Mouse (Mus musculus): ENCODE measurements around the gene Apopt1. TPM values are rescaled to one million over a fixed set of nuclear protein-coding genes. Genes with fewer than 3 reads are reported as not detected.

The Apopt1 gene
- total RNA-seq (2015; ENCODE audit: low replicate concordance) = 8.4 and 22.7 TPM in 2 replicates
- 4.8 and 11.3 TPM in 2 replicates for total RNA-seq (2017; ENCODE audit: low replicate concordance)

DNA sequence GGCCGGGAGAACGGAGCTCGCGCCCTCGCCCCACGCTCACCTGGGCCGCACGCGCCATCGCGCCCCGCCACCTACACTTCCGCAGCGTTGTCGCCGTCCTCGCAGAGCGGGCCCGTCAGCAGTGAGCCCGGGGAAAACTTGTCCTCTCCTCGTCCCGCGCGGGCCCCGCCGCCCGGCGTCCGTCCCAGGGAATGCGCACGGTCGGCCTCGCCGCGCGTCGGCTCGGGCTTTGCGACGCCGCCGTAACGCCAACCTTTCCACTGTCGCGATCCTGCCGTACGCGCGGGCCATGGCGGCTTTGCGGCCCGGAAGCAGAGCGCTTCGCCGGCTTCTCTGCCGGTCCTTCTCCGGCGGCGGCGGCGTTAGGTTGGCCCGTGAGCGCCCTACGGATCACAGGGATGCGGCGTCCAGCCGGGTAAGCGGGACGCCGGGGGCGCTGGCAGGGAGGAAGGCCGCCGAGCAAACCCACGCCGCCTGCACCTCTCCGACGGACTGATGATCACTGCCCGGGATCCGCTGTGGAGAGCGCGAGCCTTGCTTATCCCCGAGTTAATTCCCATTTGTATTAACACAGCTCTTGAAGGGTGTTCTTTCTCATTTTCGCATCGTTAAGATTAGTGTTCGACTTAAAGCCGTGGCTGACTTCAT, at the start of gene Apopt1, which contains the start of gene Bag5:
Gene Apopt1 (plus strand): TSS at position 258 of the 648 bp plus-strand sequence.
Gene Bag5 (minus strand): TSS at position 254 of the 648 bp plus-strand sequence.
- ATAC-seq (replicated peaks; ENCODE audit: low FRiP score, poor library complexity, severe bottlenecking) = peak; percentile 79

DNA sequence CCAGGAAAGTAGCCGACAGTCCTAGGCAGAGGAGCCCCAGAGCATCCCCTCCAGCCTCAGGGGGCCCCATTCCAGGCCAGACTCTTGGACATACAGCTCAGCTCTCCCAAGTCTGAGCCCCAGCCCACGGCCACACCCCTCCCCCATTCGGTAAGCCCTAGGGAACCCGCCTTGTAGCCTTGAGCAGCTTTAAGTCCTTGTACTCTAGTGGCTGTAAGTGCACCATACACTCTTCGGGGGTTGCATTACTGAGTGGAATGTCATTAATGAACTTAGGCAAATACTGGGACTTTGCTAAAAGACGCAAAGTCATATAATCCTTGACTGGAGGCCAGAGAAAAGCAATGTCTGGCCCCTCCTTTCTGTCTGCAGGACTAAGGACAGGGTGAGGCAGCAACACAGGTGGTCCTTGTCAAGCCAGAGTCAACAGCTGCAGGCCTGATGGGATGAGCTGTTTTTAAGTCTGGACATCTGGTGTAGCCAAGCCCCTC, 48.9 kb upstream of the Apopt1 start:
- no peak for ATAC-seq (replicated peaks; ENCODE audit: low FRiP score, poor library complexity, severe bottlenecking)

DNA sequence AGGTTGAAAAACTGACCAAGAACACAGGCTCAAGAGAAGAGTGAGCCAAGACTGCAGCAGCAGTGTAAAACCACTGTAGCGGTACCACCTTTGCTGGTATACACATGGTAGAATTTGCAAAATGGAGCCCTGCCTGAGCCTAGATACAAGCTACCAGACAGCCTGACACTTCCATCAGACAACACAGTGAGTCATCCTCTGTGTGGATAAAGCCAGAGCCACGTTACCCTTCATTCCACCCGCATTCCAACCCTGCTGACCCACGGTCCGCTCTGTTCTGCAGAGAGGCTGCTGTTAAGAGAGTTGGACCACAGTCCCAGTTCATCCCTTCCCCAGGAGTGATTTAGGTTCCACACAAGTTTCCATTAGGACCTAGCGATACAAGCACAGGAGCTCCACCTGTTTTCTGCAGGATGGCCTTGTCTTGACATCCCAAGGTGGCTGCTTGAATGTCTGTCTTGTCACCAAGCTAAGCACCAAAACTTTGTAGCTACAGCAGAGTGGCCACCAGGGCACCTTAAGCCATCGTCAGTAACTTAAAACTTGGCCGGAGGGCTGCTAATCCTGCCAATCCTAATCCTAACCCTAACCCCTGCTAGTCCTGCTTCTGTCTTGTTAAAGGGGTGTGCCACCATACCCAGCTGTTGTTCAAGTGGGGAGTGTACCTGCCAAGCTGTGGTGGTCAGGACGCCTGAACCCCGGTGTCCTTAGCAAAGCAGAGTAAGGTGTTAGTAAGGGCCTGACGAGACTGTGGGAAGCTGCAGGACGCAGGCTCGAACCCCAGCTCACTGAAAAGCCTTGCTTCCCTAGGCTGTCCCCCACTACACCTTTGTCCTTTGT, 47.8 kb upstream of the Apopt1 start:
- ATAC-seq (replicated peaks; ENCODE audit: low FRiP score, poor library complexity, severe bottlenecking) = no peak

DNA sequence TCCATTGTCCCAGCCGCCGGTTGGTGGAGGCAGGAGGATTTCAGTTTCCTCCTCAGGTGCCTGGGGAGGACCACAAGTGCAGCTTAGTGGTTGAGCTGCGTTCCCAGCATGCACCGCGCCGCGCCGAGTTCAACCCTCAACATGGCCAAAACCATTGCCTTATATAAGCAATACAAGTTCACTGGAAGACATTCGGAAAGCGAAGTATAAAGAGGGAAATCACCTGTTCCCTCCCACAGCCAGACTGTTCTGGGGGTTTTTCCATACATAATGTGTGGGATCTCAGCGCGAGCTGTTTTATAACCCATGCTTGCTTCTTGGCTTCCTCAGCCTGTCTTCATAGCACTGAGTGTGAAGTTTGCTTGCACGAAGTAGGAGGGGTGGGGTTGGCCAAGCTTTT, 46.7 kb upstream of the Apopt1 start:
- no peak for ATAC-seq (replicated peaks; ENCODE audit: low FRiP score, poor library complexity, severe bottlenecking)

DNA sequence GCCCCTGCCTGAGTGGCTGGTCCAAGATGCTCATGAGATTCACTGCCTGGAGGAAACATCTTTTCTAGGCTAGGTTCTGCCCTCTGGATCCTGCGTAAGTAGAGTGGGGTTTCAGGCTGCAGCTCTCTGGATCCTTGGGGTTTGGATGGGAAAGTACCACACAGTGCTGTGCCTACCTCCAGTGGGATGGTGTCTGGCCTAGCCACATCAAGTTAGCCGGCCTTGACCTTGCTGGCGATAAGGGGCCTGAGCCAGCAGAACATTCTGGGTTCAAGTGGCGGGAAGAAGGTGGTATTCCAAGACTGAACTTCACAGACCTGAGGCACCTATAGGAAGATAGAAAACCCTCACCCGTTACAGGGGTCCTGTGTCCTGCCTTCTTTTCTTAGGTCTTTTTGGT, 45.6 kb upstream of the Apopt1 start:
- no peak for ATAC-seq (replicated peaks; ENCODE audit: low FRiP score, poor library complexity, severe bottlenecking)

DNA sequence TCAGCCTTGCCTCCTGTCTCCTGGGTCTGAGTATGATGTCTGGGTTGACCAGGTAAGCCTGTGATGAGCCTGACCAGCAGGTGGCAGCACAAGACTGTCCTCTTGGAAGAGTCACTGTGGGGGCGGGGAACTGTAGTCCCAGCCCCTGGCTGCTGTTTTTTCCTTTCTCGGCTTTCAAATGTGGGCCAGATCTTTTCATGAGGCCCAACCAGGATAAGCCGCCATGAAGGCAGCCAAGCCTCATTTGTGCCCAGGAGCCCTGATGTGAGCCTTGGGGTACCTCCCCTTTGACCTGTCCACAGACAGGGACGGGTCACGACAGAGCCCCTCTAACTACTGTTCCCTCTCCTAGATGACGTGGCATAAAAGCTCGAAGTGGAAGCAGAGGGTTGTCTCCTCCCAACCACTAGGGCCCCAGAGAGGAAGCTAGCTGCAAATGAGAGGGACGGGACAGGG, 44.6 kb upstream of the Apopt1 start:
- peak; percentile 68 for ATAC-seq (replicated peaks; ENCODE audit: low FRiP score, poor library complexity, severe bottlenecking)

DNA sequence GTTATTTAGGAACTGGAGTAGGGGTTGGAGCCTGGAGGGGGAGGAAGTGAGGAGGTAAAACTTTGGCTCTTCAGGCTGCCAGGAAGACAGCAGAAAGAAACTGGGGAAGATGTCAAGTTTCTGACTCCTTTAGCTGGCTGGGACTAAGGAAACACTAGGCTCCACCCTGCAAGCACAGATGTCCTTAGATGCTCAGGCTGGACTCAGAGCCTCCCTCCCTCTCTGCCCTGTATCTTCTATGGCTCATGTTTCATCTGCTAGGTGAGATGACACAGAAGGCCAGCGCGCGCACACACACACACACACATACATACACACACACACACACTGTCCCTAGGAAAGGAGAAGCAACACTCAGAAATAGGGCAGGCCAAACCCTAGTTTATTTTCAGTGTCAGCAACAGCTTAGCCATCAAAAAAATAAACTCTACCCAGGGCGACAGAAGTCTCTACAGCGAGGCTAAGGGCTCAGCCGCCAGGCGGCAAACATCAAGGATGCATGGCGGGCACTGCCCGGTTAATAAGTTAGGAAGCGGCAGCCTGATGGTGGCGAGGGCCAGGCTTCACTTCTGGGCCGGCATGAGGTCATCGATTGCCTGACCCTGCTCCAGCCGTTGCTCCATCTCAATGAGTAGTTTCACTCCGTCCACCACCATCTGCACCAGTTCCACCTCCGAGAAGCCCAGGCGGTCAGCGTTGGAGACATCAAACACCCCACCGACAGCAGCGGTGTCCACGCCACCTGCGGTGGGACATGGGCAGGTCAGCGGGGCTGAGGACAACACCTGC, 43.9 kb upstream of the Apopt1 start:
- no peak for ATAC-seq (replicated peaks; ENCODE audit: low FRiP score, poor library complexity, severe bottlenecking)

DNA sequence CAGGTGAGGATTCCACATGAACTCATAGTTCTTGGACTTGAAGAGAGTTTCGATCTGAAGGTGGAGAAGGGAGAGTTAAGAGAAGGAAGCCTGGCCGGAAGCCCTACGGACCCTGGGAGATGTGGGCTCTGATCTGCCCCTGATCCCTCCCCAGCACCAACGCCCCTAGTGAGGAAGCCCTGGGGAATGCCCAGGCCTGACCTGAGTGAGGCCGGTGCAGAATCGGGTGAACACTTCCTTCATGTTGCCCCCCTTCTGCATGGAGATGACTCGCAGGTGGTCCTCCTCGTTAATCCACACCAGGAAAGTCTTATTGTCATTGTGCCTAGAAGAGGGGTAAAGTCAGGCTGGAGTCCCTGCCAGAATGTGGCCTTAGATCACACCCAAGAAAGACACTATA, 43.1 kb upstream of the Apopt1 start:
- ATAC-seq (replicated peaks; ENCODE audit: low FRiP score, poor library complexity, severe bottlenecking) = no peak

DNA sequence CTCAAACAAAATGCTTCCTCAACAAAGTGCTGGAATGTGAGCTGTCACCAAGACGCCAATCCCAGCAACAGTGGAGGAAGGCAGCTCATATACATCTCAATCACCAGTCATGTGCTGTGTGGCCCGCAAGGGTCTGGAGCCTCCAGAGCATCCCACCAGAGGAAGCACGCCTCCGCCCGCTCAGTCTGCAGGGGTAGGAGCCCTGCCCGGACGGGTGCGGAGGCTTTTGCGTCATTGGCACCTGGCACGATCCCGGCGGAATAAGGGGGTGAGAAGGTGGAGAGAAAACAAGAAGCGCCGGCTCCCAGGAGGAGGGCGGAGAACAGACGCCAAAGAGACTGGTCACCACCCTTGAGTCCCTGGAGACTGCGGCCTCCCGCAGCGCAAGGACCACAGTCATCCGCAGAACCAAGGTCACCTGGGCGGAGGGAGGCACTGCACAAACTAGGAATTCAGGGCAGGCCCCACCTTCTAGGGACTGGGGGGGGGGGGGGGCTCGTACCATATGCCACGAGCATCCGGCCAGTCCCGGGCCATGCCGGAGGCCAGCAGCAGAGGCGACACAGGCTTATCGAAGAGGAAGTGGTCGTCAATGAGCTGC, 42.6 kb upstream of the Apopt1 start:
- ATAC-seq (replicated peaks; ENCODE audit: low FRiP score, poor library complexity, severe bottlenecking) = no peak

DNA sequence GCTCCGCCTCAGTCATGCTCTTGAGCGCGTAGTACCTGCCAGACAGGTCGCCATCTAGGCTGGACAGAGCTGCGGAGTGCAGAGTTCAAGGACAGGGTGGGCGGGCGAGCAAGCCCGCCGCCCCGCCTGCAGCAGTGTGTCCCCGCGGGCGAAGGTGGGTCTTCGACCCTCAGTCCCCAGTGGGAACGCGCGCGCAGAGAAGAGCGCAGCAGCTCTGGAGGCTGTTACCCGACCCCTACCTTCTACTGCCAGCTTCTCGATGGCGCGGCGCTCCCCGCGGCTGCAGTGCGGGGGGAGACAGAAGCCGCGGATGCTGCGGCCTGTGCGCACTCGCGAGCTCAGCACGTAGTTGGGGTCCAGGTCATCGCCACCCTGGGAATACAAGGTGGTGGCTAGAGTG, 42.1 kb upstream of the Apopt1 start:
- ATAC-seq (replicated peaks; ENCODE audit: low FRiP score, poor library complexity, severe bottlenecking) = no peak

DNA sequence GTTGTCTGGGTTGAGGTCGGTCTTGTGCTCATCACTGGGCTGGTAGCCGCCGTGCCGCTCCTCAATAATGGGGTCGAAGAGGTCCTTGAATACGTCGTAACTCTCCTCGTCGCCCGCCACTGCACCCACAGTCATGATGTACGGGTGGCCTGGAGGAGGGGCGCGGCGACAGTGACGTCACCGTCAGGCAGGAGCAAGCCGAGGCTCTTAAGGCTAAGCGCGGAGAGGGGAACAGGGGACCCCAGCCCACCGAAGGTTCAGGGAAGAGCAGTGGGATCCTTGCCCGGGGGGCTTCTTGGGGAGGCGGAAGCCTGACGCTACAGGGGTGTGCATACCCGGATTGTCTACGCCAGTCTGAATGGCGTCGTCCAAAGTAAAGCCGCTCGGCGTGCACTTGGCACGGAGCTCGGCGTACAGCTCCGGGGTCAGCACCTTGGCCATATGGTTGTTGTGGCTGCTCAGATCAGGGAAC, 41.6 kb upstream of the Apopt1 start:
- no peak for ATAC-seq (replicated peaks; ENCODE audit: low FRiP score, poor library complexity, severe bottlenecking)

DNA sequence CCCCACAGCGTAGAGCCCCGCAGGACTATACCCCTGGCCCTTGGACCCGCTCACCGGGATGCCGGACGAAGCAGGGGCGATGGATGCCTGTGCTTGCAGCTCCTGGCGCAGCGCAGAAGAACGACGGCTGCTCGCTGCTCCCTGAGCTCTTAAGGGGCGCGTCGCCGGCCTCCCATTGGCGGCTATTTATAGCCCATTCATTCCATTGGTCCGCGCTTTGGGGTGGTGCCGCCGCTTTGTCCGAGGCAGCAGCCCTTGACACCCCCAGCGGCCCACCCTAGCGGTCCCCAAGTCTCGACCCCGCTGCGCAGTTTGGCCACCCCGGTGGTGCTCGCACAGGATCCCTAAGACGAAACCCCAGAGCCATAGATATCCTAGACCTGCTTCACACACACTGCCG, 40.9 kb upstream of the Apopt1 start, which contains the start of gene Ckb:
Gene Ckb (minus strand): TSS at position 163 of the 400 bp plus-strand sequence.
- no peak for ATAC-seq (replicated peaks; ENCODE audit: low FRiP score, poor library complexity, severe bottlenecking)

DNA sequence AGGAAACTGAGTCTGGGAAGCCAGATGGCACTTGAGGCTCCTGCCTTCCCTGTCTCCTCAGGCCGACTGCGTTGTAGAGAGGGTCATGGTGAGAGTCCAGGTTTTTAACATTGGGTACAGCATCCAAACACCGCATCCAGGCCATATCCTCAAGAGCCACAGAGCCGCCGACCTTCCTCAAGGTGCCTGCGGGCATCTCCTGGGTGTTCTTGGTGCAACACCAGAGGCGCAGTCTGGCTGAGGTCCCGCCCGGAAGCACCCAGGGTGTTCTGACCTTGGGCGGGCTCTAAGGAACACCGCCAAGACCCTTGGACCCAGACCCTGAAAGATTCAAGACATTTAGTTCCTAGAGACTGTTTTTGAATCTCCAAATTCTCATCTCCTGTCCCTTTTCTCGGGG, 40.5 kb upstream of the Apopt1 start:
- ATAC-seq (replicated peaks; ENCODE audit: low FRiP score, poor library complexity, severe bottlenecking) = no peak

DNA sequence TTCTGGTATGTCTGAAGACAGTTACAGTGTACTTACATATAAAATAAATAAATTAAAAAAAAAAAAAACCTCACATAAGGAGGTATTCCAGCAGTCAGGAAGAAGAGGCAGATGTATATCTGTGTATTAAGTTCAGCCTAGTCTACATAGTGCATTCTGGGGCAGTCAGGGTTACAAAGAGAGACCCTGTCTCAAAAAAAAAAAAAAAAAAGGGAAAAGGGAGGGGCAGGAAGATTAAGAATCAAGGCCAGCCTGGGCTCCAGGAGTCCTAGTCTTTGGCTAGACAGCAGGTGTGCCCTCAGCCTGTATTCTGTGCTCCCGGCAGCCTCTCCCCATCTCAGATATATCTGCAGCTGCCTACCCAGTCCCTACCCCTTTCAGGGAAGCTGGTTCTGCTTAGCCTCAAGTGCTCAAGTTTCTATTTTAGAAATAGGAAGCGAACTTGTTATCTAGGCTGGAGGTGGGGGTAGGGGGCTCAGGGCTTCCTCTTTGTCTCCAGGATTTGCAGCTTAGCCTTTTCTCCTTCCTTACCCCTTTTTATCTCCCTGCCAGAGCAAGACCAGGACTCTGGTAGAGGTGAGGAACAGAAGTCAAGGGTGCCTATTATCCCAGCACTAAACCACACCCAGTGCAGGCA, 38.1 kb upstream of the Apopt1 start:
- ATAC-seq (replicated peaks; ENCODE audit: low FRiP score, poor library complexity, severe bottlenecking) = no peak

DNA sequence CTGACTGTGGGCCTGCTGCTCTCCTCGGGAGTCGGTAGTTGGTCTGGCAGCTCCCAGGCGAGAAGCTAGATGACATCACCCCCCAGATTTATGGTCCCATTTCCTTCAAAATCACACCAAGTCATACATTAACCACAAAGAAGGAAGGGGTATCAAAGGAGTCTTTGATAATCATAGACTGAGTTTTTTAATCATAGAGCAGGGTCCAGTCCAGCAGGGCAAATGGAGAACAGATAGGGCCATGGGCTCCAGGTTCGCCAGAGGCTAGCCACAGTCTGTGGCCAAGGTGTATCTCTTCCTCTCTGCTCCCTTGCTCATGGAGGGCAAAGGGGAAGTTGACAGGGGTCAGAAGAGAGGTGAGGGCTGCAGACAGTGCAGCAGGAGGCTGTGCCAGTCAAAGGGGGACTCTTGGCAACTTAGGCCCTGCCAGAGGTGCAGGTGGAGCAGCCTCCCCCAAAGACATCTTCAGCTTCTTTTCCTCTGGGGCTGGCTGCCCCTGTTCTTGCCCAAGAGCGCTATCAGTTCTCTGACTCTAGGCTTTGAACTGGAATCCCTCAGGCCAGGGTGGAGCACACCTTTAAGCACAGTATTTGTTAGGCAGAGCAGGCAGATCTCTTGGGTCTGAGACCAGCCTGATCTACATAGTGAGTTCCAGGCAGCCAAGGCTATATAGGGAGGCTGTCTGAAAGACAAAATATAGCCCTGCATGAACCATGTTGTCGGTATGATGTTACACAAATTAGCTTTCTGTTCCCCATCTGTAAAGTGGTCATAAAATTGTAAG, 37.1 kb upstream of the Apopt1 start:
- no peak for ATAC-seq (replicated peaks; ENCODE audit: low FRiP score, poor library complexity, severe bottlenecking)

DNA sequence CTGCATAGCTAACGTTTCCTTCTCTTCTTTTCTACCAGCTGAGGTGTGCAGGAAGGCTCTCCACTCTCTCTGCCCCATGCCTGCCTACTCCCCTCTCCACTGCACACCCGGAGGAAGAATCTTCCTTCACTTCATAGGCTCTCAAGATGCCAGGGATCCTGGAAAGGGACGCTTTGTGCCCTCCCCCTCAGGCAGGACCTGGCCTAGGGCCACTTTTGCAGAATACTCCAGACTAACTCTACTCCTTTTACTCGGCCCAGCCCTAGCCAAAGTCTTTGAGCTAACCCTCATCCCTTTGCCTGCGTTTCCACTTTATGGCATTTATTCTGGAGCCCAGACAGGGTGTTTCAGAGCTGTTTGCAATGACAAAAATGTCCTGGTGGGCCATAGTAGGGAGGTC, 35.6 kb upstream of the Apopt1 start:
- peak; percentile 26 for ATAC-seq (replicated peaks; ENCODE audit: low FRiP score, poor library complexity, severe bottlenecking)

DNA sequence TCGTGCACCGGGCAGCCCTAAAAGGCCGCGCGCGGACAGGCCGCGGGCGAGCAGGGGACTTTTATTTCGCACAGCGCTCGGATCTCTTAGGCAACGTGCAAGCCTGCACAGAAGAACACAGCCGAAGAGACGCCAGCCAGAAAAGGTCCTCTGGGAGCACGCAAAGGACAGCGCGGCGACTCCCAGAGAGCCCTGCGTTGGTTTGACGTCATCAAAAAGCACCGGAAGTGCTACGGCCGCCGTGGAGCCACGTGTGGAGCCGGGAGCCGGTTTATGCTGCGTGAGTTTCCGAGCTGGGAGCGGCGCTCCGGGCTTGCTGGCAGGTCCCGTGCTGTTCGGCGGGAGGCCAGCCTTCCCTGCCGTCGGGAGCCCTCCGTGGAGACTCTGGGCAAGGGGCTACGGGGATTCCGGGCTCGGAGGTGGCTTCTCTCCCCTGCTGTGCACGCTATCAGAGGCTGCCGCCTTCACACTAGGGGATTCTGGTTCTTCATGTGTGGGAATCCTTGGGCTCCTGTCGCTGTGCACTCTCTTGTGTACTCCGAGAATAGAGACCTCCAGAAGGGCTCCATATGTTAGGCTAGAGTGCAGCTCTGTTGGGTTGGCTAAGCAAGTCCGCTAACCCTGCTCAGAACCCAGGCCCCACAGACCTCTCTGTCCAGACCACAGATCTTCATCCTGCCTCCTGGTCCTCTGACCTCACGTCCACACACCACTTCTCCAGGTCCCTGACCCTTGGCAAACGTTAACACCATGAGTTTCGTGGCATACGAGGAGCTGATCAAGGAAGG, 35.0 kb upstream of the Apopt1 start, which contains the start of gene Trmt61a:
Gene Trmt61a (plus strand): TSS at position 224 of the 788 bp plus-strand sequence.
- ATAC-seq (replicated peaks; ENCODE audit: low FRiP score, poor library complexity, severe bottlenecking) = peak; percentile 90

DNA sequence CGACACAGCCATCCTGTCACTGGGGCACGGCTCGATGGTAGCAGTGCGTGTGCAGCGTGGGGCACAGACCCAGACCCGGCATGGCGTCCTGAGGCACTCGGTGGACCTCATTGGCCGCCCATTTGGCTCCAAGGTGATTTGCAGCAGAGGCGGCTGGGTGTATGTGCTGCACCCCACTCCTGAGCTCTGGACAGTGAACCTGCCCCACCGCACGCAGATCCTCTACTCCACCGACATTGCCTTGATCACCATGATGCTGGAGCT, 34.5 kb upstream of the Apopt1 start:
- no peak for ATAC-seq (replicated peaks; ENCODE audit: low FRiP score, poor library complexity, severe bottlenecking)
